Mouse (Mus musculus): Measurements from ENCODE around the gene Limch1.

DNA sequence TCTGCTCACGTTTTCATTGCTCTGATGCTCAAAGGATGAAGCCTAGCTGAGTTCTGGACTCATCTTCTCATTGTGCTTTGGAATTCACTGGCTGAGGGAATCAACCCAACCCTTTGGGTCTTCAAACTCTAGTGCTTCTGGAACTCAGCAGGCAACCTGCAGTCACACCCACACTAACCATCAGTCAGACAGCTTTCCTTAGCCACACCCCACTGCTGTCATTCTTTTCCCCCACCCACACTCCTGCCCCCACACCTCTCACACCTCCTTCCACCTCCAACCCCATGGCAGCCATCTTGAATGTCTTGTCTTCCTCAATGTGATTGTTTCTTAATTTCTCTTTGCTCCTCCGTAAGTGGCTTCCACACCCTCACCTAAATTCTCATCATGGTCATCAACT is 360.6 kb downstream of the Limch1 start:
- no peak for TF ChIP-seq CTCF (IDR thresholded peaks at IDR 0.05; ENCODE audit: low read depth, low read length)
- no peak for TF ChIP-seq POLR2A (IDR thresholded peaks at IDR 0.05; ENCODE audit: borderline replicate concordance, low read depth, low read length)

Measured in bone marrow macrophage, adult 2 months (primary cell).